Mouse (Mus musculus) embryonic stem cell, embryonic (primary cell): ENCODE measurements around the gene Txnrd1.

ENCODE experiments used
- CTCF ChIA-PET, 4 experiments: fragments of 300-600 bp in 2 of 4; fragments of 350-600 bp in 2 of 4; sonication (Branson Sonifier 250); formaldehyde crosslinking; loops; one replicate each; lab custom pipeline; 2022; ENCODE audit warnings: inconsistent platforms in 2 of 4; lab: Charles Lee
- POLR2A ChIA-PET, 4 experiments: fragments of 300-600 bp in 2 of 4; fragments of 350-600 bp in 2 of 4; sonication (Branson Sonifier 250); formaldehyde crosslinking; loops; one replicate each; lab custom pipeline; 2022; ENCODE audit warnings: antibody characterized with exemption in 4 of 4, inconsistent platforms in 1 of 4; lab: Charles Lee

The Txnrd1 gene

GRCm38 (mm10) chr10:82808891-82809290 is 24.9 kb upstream of the Txnrd1 start:
- POLR2A ChIA-PET: interaction anchor here in 3 of 4 experiments (0.6 to 43.7 kb wide), 32 partner anchors 9 to 1657 kb away, joined by 3 to 1828 read pairs (median 4); partner anchors contain the start of genes 1190007I07Rik (in 2 of the 3), Eid3 (in 2 of the 3) and Nfyb (in 2 of the 3)
- CTCF ChIA-PET: interaction anchor here in 3 of 4 experiments (0.9 to 1.6 kb wide), 5 partner anchors 13 to 106 kb away, joined by 3 to 6 read pairs (median 4); no protein-coding TSS in a partner anchor

- ChIA-PET POLR2A (interaction anchor here in 3 of 4 experiments (0.6 to 43.7 kb wide), 36 partner anchors 10 to 1657 kb away, joined by 3 to 1828 read pairs (median 4); partner anchors contain the start of genes 1190007I07Rik (in 2 of the 3), Eid3 (in 2 of the 3) and Nfyb (in 2 of the 3)), CTCF (interaction anchor here in 3 of 4 experiments (0.6 to 1.6 kb wide), 6 partner anchors 14 to 106 kb away, joined by 3 to 6 read pairs (median 4); no protein-coding TSS in a partner anchor)
These were observed 24.4 kb upstream of the Txnrd1 start for GRCm38 (mm10) chr10:82809352-82809751.

- POLR2A ChIA-PET: interaction anchor here (0.5 to 43.7 kb wide), 62 partner anchors 9 to 747 kb away, joined by 3 to 1828 read pairs (median 6); partner anchors contain the start of genes Nfyb (in 4 of the 4), 1190007I07Rik (in 2 of the 4), Eid3 (in 2 of the 4) and Tdg (in 2 of the 4)
- CTCF ChIA-PET: interaction anchor here (0.5 to 3.3 kb wide), 59 partner anchors 9 to 1159 kb away, joined by 3 to 57 read pairs (median 4); partner anchors contain the start of genes Eid3 (in 2 of the 4) and Nfyb (in 2 of the 4)
These were observed 21.8 kb upstream of the Txnrd1 start for GRCm38 (mm10) chr10:82811855-82812431.

GRCm38 (mm10) chr10:82814096-82814970 is 19.4 kb upstream of the Txnrd1 start:
- CTCF ChIA-PET: interaction anchor here (0.6 to 3.3 kb wide), 8 partner anchors 11 to 96 kb away, joined by 3 to 57 read pairs (median 4); no protein-coding TSS in a partner anchor
- POLR2A ChIA-PET: interaction anchor here (0.7 to 43.7 kb wide), 44 partner anchors 9 to 461 kb away, joined by 3 to 1828 read pairs (median 10); partner anchors contain the start of genes Nfyb (in 4 of the 4), 1190007I07Rik (in 2 of the 4), Eid3 (in 2 of the 4) and Chst11 (in 1 of the 4)

- ChIA-PET CTCF (interaction anchor here in 3 of 4 experiments (0.6 to 1.8 kb wide), 5 partner anchors 60 to 852 kb away, joined by 3 to 8 read pairs (median 4); no protein-coding TSS in a partner anchor), POLR2A (interaction anchor here (0.5 to 43.7 kb wide), 20 partner anchors 8 to 220 kb away, joined by 3 to 1828 read pairs (median 6); partner anchors contain the start of genes Eid3 (in 1 of the 4) and Nfyb (in 1 of the 4))
These were observed 17.3 kb upstream of the Txnrd1 start for GRCm38 (mm10) chr10:82816441-82816840.

- ChIA-PET POLR2A (interaction anchor here in 3 of 4 experiments (0.6 to 43.7 kb wide), 14 partner anchors 11 to 84 kb away, joined by 3 to 1828 read pairs (median 7); partner anchors contain the start of gene Eid3 (in 1 of the 3)), CTCF (interaction anchor here in 2 of 4 experiments (0.7 to 1.8 kb wide), 2 partner anchors 18 to 59 kb away, joined by 4 to 7 read pairs; no protein-coding TSS in a partner anchor)
These were observed 16.2 kb upstream of the Txnrd1 start for GRCm38 (mm10) chr10:82817514-82817913.

GRCm38 (mm10) chr10:82817936-82818335 is 15.8 kb upstream of the Txnrd1 start:
- ChIA-PET POLR2A (interaction anchor here in 3 of 4 experiments (0.6 to 43.7 kb wide), 10 partner anchors 10 to 49 kb away, joined by 3 to 1828 read pairs (median 12); partner anchors contain the start of gene Eid3 (in 1 of the 3)), CTCF (no interaction called here)

- ChIA-PET POLR2A (interaction anchor here in 3 of 4 experiments (0.8 to 43.7 kb wide), 13 partner anchors 10 to 85 kb away, joined by 3 to 1828 read pairs (median 8); partner anchors contain the start of gene Nfyb (in 1 of the 3)), CTCF (interaction anchor here in 1 of 4 experiments (0.7 kb wide), 1 partner anchor 81 kb away, joined by 3 read pairs; no protein-coding TSS in a partner anchor)
These were observed 15.1 kb upstream of the Txnrd1 start for GRCm38 (mm10) chr10:82818661-82819060.

GRCm38 (mm10) chr10:82823108-82823778 is 10.5 kb upstream of the Txnrd1 start:
- CTCF ChIA-PET: interaction anchor here in 1 of 4 experiments (1.0 kb wide), 1 partner anchor 11 kb away, joined by 5 read pairs; no protein-coding TSS in a partner anchor
- POLR2A ChIA-PET: interaction anchor here in 2 of 4 experiments (1.2 to 43.7 kb wide), 10 partner anchors 7 to 200 kb away, joined by 3 to 1828 read pairs (median 6); partner anchors contain the start of genes 1190007I07Rik (in 1 of the 2) and Eid3 (in 1 of the 2)

GRCm38 (mm10) chr10:82823779-82824177 is 10.0 kb upstream of the Txnrd1 start:
- ChIA-PET POLR2A (interaction anchor here in 2 of 4 experiments (0.6 to 43.7 kb wide), 9 partner anchors 8 to 49 kb away, joined by 3 to 1828 read pairs (median 6); partner anchors contain the start of gene Eid3 (in 1 of the 2)), CTCF (interaction anchor here in 1 of 4 experiments (1.0 kb wide), 1 partner anchor 12 kb away, joined by 5 read pairs; no protein-coding TSS in a partner anchor)

GRCm38 (mm10) chr10:82824541-82824940 is 9.2 kb upstream of the Txnrd1 start:
- ChIA-PET POLR2A (interaction anchor here in 2 of 4 experiments (1.2 to 43.7 kb wide), 8 partner anchors 9 to 48 kb away, joined by 3 to 1828 read pairs (median 8); partner anchors contain the start of gene Eid3 (in 1 of the 2)), CTCF (interaction anchor here in 1 of 4 experiments (1.0 kb wide), 1 partner anchor 13 kb away, joined by 5 read pairs; no protein-coding TSS in a partner anchor)

- CTCF ChIA-PET: interaction anchor here in 2 of 4 experiments (1.7 kb wide), 2 partner anchors 15 kb away, joined by 3 to 4 read pairs; no protein-coding TSS in a partner anchor
- POLR2A ChIA-PET: interaction anchor here in 2 of 4 experiments (0.9 to 43.7 kb wide), 14 partner anchors 11 to 211 kb away, joined by 3 to 1828 read pairs (median 6); partner anchors contain the start of genes Eid3 (in 1 of the 2) and Nfyb (in 1 of the 2)
These were observed 7.2 kb upstream of the Txnrd1 start for GRCm38 (mm10) chr10:82826516-82826915.

- POLR2A ChIA-PET: interaction anchor here (0.6 to 43.7 kb wide), 13 partner anchors 8 to 1232 kb away, joined by 3 to 1828 read pairs (median 5); partner anchors contain the start of gene Eid3 (in 1 of the 4)
- CTCF ChIA-PET: interaction anchor here in 1 of 4 experiments (1.5 kb wide), 1 partner anchor 24 kb away, joined by 3 read pairs; no protein-coding TSS in a partner anchor
These were observed 2.1 kb downstream of the Txnrd1 start for GRCm38 (mm10) chr10:82835898-82836297.

GRCm38 (mm10) chr10:82838390-82838789 is 4.6 kb downstream of the Txnrd1 start:
- ChIA-PET POLR2A (interaction anchor here (0.9 to 43.7 kb wide), 21 partner anchors 9 to 74 kb away, joined by 3 to 1828 read pairs (median 5); partner anchors contain the start of genes Nfyb (in 2 of the 4) and Eid3 (in 1 of the 4)), CTCF (interaction anchor here in 2 of 4 experiments (0.7 to 1.3 kb wide), 4 partner anchors 21 to 28 kb away, joined by 3 read pairs; partner anchors contain the start of gene Eid3 (in 1 of the 2))

GRCm38 (mm10) chr10:82844090-82844489 is 10.3 kb downstream of the Txnrd1 start:
- ChIA-PET CTCF (no interaction called here), POLR2A (interaction anchor here (0.8 to 43.7 kb wide), 15 partner anchors 9 to 80 kb away, joined by 3 to 1828 read pairs (median 4); partner anchors contain the start of genes Eid3 (in 2 of the 4), Nfyb (in 2 of the 4) and Txnrd1 (in 2 of the 4))
